Mouse (Mus musculus) heart, adult 8-10 months (tissue): ENCODE measurements around the gene Ccdc74a. TPM values are rescaled to one million over a fixed set of nuclear protein-coding genes. Genes with fewer than 3 reads are reported as not detected.

Experiments used
- DNase-seq: peaks from one replicate; pipeline ENCODE4 v3.0.0; 2022; ENCODE audit warnings: low spot score
- total RNA-seq, 4 experiments: library from RNA; stranded (reverse); gene quantifications; 2 replicates each; pipeline ENCODE4 v1.2.4; 2022

Ccdc74a gene
- total RNA-seq, 4 experiments from 2014 or later = 0.60 to 0.62 TPM; not detected in 2

- no peak for DNase-seq
Measured at GRCm38 (mm10) chr16:17641301-17641700, 5.0 kb upstream of the Ccdc74a start.

DNA sequence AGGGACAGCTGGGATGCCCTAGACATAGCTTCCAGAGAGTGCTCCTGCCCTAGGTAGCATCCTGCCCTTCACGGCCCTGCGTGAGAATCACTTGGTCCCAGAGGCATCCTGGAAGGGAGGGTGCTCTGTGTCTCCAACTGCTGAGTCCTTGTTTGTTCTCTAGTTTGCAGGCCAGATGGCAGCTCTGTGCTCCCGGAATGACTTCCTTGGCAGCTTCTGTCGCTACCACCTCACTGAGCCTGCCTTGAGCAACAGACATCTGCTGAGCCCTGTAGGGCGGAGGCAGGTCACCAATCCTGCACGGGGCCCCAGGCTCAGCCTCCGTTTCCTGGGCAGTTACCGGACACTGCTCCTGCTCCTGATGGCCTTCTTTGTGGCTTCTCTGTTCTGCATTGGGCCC lies 4.0 kb upstream of the Ccdc74a start:
- DNase-seq = no peak

- DNase-seq = no peak
Measured at GRCm38 (mm10) chr16:17643437-17643990, 2.8 kb upstream of the Ccdc74a start.

GRCm38 (mm10) chr16:17647156-17647555 lies 886 bp downstream of the Ccdc74a start:
- DNase-seq = no peak

- DNase-seq = no peak
Measured at GRCm38 (mm10) chr16:17647566-17648340, 1.5 kb downstream of the Ccdc74a start.

GRCm38 (mm10) chr16:17649925-17650605 lies 3.8 kb downstream of the Ccdc74a start:
- DNase-seq = no peak

DNA sequence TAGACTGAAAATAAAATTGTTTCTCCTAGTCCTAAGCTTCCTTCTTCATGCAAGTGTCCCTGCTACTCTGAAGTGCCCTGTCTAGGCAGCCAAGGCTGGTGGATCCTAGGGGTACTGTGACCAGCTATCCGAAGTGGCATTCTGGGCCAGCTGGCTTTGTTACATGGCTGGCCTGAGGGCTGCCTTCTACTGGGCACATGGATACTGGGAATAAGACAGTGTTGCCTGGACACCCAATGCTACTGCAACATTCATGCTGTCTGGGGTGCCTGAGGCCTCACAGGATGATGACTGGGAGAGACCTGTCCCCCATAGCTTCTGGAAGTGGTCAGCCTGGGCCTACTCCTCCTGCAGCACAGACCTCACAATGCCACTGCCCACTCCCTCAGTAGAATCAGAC lies 4.4 kb downstream of the Ccdc74a start:
- no peak for DNase-seq

DNA sequence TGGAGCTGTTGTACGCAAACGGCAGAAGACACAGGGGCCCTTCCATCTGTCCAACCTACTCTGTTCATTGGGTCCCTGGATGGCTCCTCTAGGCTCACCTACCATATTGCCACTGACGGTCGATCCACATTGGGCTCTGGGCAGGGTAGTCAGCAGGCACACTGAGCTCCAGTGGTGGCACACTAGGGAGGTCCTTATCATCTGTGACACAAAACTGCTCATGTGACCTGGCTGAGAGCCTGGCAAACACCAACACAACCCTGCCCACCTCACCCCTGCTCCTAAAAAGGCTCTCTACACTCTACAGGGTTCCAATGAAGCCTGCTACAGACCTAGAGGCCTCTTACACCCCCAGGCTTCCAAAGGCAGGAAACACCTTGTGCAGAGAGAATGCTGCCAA lies 6.3 kb downstream of the Ccdc74a start:
- no peak for DNase-seq

GRCm38 (mm10) chr16:17653601-17654000 lies 7.3 kb downstream of the Ccdc74a start:
- DNase-seq = no peak

DNA sequence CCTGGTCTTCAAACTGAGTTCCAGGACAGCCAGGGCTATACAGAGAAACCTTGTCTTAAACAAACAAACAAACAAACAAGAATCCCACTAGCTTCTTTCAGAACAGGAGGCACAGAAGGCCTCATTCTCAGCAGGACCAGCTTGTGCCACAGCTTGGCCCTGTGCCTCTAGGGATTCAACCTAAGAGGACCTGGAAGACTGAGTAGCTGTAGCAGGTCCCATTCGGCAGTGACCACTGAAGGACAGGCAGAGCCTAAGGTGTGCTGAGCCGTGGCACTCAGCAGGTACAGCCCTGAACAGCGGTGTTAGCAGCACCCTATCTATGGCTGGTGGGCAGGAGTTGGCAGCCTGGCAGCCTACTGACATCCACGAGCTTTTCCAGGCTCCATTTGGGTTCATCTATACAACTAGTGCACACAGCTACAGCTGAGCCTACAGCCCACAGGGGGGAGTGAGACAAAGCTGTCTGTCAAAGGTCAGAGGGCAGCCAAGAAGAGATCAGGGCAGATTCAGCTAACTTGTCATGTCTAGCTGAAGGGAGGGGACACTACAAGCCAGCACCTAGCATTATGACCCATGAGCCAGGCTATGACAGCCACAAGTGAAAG lies 8.0 kb downstream of the Ccdc74a start:
- DNase-seq = no peak

DNA sequence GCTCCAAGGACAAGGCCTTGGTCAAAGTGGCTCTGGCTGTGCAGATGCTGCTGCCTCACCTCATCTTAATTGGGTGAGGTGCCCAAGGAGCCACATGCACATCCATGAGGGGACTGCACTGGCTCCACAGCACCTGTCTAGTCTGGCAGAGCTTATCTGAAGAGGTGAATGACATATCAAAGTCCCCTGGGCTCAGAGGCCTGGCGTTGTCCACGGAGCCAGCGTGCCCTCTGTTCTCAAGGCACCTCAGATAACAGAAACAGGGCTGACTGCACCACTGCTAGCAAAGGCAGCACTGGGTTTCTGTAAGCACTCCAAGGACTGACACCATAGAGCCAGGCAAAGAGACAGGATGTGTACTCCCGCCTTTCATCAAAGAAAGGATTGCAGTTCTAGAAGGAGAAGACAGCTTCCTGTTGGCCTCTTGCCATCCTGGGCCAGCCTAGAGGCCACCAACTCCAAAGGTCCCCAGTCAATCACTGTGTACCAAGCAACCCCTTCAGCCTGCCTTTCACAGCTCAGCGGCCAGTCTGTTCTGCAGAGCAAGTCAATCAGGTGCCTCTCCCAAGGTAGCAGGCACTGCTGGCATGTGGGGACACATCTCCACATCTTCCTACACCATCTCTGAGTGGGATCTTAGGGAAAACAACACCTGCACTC lies 10.1 kb downstream of the Ccdc74a start:
- DNase-seq = no peak

- no peak for DNase-seq
Measured at GRCm38 (mm10) chr16:17665568-17665967, 19.3 kb downstream of the Ccdc74a start.

DNA sequence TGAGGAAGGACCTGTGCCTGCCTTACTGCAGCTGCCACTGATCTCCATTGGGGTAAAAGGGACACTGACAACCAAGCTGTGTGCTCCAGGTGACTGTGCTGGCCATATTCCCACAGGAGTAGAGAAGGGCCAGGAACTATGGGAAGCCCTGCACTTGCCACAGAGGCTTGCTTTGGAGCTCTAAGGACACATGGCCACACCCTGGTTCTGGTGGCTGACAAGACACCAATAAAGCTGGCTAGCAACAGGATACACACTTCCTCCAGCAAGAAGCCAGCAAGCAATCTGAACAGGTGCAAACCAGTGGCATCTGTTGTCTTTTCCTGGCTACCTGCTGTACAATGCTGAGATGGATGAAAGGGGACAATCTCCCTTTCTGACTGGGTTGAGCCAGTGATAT lies 23.6 kb downstream of the Ccdc74a start:
- no peak for DNase-seq

DNA sequence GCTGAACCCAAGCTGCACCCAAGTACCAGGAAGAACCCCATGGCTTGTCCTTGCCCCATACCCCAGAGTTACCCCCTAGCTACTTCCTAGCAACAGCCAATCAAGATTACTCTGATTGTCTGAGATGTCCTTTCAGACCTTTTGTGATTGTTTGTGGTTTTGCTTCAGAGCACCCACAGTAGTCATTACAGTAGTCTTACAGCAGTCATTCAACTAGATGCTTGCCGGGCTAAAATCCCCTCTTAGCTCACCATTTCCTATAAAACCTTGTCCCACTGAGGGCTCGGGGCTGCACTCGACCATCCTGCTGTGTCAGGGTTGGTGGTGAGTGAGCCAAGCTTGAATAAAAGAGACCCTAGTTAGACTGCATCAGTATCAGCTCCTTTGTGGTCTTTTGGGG lies 48.6 kb downstream of the Ccdc74a start:
- DNase-seq = no peak

Other genes with a start within 250 kb of the Ccdc74a start
- gene Snap29, start 240.5 kb upstream of the Ccdc74a start, total RNA-seq = 10 to 100 TPM; 16.1 to 18.4 (median 16.9) TPM
- 10 to 100 TPM; 54.5 to 60.8 (median 58.6) TPM for gene Pi4ka, start 240.2 kb upstream of the Ccdc74a start, total RNA-seq
- 10 to 100 TPM; 22.8 to 29.8 (median 28.1) TPM for gene Crkl, start 194.5 kb upstream of the Ccdc74a start, total RNA-seq
- under 1 TPM in 1 of 4 experiments, not detected in 3; 0.35 TPM for gene Aifm3, start 156.9 kb upstream of the Ccdc74a start, total RNA-seq
- 10 to 100 TPM; 26.0 to 37.0 (median 29.7) TPM for gene Lztr1, start 137.8 kb upstream of the Ccdc74a start, total RNA-seq
- gene Thap7, start 115.3 kb upstream of the Ccdc74a start, total RNA-seq = 10 to 100 TPM; 16.6 to 18.5 (median 17.6) TPM
- gene Lrrc74b, start 85.2 kb upstream of the Ccdc74a start, total RNA-seq = not detected
- gene P2rx6, start 84.6 kb upstream of the Ccdc74a start, total RNA-seq = 1 to 10 TPM; 1.1 to 2.9 (median 2.0) TPM
- gene Slc7a4, start 63.3 kb upstream of the Ccdc74a start, total RNA-seq = 1 to 10 TPM; 1.8 to 6.4 (median 3.1) TPM
- 10 to 100 TPM; 19.0 to 23.8 (median 20.1) TPM for gene Smpd4, start 27.1 kb upstream of the Ccdc74a start, total RNA-seq
- gene Med15, start 86.4 kb downstream of the Ccdc74a start, total RNA-seq = 10 to 100 TPM; 22.3 to 27.2 (median 23.0) TPM
- 10 to 100 TPM; 18.8 to 23.0 (median 19.4) TPM for gene Klhl22, start 113.1 kb downstream of the Ccdc74a start, total RNA-seq
- gene Scarf2, start 150.8 kb downstream of the Ccdc74a start, total RNA-seq = 1 to 10 TPM; 3.3 to 5.2 (median 4.4) TPM
- not detected for gene B830017H08Rik, start 186.7 kb downstream of the Ccdc74a start, total RNA-seq
- gene Car15, start 191.9 kb downstream of the Ccdc74a start, total RNA-seq = 1 to 10 TPM; 1.3 to 2.3 (median 1.9) TPM
- gene Gm20518, start 245.2 kb downstream of the Ccdc74a start, total RNA-seq = under 1 TPM; 0.13 to 0.65 (median 0.28) TPM
- under 1 TPM in 3 of 4 experiments, not detected in 1; 0.17 to 0.33 (median 0.22) TPM for gene Tssk1, start 247.8 kb downstream of the Ccdc74a start, total RNA-seq